Mouse (Mus musculus): ENCODE results near the gene Chst3. TPM values are rescaled to one million over a fixed set of nuclear protein-coding genes. Genes with fewer than 3 reads are reported as not detected.
"Not testable (repeated sequence)": the region's sequence is repeated elsewhere in the genome, so short reads cannot be mapped to it uniquely, and the experiment has no call there.

Chst3 gene
- total RNA-seq, 2 experiments from 2014 or later: 0.74 to 1.5 TPM

GRCm38 (mm10) chr10:60234006-60234405 is 14.9 kb upstream of the Chst3 start:
- DNase-seq: no peak

GRCm38 (mm10) chr10:60230321-60231088 is 11.4 kb upstream of the Chst3 start:
- DNase-seq: no peak

- DNase-seq: no peak
These were observed 10.1 kb upstream of the Chst3 start for GRCm38 (mm10) chr10:60229113-60229512.

- DNase-seq: no peak
These were observed 8.6 kb upstream of the Chst3 start for GRCm38 (mm10) chr10:60227666-60228065.

- DNase-seq: no peak
These were observed 5.5 kb upstream of the Chst3 start for GRCm38 (mm10) chr10:60224601-60225000.

GRCm38 (mm10) chr10:60221571-60222259 is 2.7 kb upstream of the Chst3 start:
- not testable (repeated sequence) for DNase-seq

GRCm38 (mm10) chr10:60220607-60221006 is 1.5 kb upstream of the Chst3 start:
- no peak for DNase-seq

- no peak for DNase-seq
These were observed 1.0 kb upstream of the Chst3 start for GRCm38 (mm10) chr10:60220042-60220523.

- DNase-seq: no peak
These were observed 948 bp downstream of the Chst3 start for GRCm38 (mm10) chr10:60218033-60218590.

- no peak for DNase-seq
These were observed 2.5 kb downstream of the Chst3 start for GRCm38 (mm10) chr10:60216331-60217095.

- no peak for DNase-seq
These were observed 3.7 kb downstream of the Chst3 start for GRCm38 (mm10) chr10:60215077-60215960.

- peak in 1 of 2 experiments; percentile 57 for DNase-seq
These were observed 6.3 kb downstream of the Chst3 start for GRCm38 (mm10) chr10:60212589-60213379.

- DNase-seq: no peak
These were observed 7.5 kb downstream of the Chst3 start for GRCm38 (mm10) chr10:60211501-60212005.

- no peak for DNase-seq
These were observed 8.6 kb downstream of the Chst3 start for GRCm38 (mm10) chr10:60210468-60210867.

GRCm38 (mm10) chr10:60209237-60209636 is 9.8 kb downstream of the Chst3 start:
- peak; percentile 78 to 81 for DNase-seq

- peak in 1 of 2 experiments; percentile 20 for DNase-seq
These were observed 11.8 kb downstream of the Chst3 start for GRCm38 (mm10) chr10:60207166-60207705.

GRCm38 (mm10) chr10:60205601-60206241 is 13.3 kb downstream of the Chst3 start:
- DNase-seq: peak in 1 of 2 experiments; percentile 47

GRCm38 (mm10) chr10:60202785-60203184 is 16.3 kb downstream of the Chst3 start:
- no peak for DNase-seq

GRCm38 (mm10) chr10:60200996-60201395 is 18.1 kb downstream of the Chst3 start:
- peak in 1 of 2 experiments; percentile 18 for DNase-seq
